8 mouse cellular contexts compared by ENCODE assay signal in the genomic region with DNA sequence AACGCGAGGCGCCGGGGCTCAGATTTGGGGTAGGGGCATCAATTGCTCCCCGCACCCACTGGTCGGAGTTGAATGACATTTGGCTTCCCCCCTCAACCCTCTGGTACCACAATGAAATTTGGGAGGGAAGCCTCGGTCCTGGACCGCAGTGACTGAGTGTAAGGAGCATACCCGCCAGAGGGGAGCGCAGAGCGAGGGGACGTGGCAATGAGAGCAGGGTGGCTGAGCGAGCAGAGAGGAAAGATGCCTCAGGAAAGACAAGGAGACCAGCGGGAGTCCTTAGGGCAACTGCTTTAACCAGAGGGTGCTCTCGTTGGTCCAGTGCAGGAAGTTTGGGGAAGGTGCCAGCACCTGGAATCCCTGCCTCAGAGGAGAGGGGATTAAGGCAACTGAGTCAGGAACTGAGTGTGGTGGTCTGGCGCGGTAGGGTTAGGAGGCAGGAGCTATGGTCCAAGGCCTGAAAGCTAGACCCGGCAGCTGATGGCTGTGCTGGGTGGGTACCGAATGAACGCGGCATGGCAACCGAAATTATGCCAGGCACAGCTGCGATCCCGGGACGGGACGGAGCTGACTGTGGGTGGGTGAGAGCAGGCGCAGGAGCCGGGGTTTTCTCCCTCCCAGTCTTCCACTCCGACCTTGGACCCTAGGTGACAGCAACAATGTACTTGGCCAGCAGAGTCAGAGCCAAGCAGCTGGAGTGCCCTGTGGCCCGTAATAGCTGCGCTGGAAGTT. TPM values are rescaled to one million over a fixed set of nuclear protein-coding genes. Genes with fewer than 3 reads are reported as not detected.
A peak's percentile ranks its signal among the peaks of the same experiment; 100 is the strongest.
DNase-seq lines count a peak whose midpoint lies in the region; ATAC-seq and TF ChIP-seq lines count a peak whose summit lies in the region.

No protein-coding gene starts in this region.

- ATAC-seq in forebrain, embryonic 12.5 days (ENCODE audit: low FRiP score): no peak
- ATAC-seq in inflammation-experienced regulatory T-cells, adult 6 months: peak; percentile 7
- no peak for ATAC-seq in stomach, embryonic 16.5 days (ENCODE audit: insufficient read depth, low FRiP score)

- peak overlapping the region; percentile 24; the same call in 1 of the 2 replicates for H3K4me3 ChIP-seq in kidney, adult 2 months (ENCODE audit: insufficient read depth, low read depth, low read length)
- peak overlapping the region; percentile 29 for H3K4me3 ChIP-seq in forebrain, embryonic 12.5 days (replicated peaks)
- peak overlapping the region; percentile 56 for H3K4me3 ChIP-seq in stomach, embryonic 16.5 days (replicated peaks; ENCODE audit: low read length)

- H3K9me3 ChIP-seq in forebrain, embryonic 12.5 days: no peaks in the 10 kb centered on the region
- H3K9me3 ChIP-seq in stomach, embryonic 16.5 days (replicated peaks; ENCODE audit: control insufficient read depth, low read length): no peaks in the 10 kb centered on the region

- H3K4me1 ChIP-seq in kidney, adult 2 months (ENCODE audit: control insufficient read depth, insufficient read depth, low read length): peaks cover 10% of the 10 kb centered on the region
- peaks cover 31% of the 10 kb centered on the region for H3K4me1 ChIP-seq in forebrain, embryonic 12.5 days
- H3K4me1 ChIP-seq in stomach, embryonic 16.5 days (ENCODE audit: control insufficient read depth, insufficient read depth, low read length): peaks cover 38% of the 10 kb centered on the region

- H3K27me3 ChIP-seq in kidney, adult 2 months (replicated peaks; ENCODE audit: control insufficient read depth, insufficient read depth, low read length): no peaks in the 10 kb centered on the region
- H3K27me3 ChIP-seq in forebrain, embryonic 12.5 days: peaks cover 67% of the 10 kb centered on the region
- peaks cover 3% of the 10 kb centered on the region; the same call in 1 of the 2 replicates for H3K27me3 ChIP-seq in stomach, embryonic 16.5 days (ENCODE audit: control insufficient read depth, insufficient read depth, low read length)

- no peak for TF ChIP-seq POLR2A in kidney, adult 2 months (IDR thresholded peaks at IDR 0.05; ENCODE audit: low read depth, low read length)

- TF ChIP-seq CTCF in kidney, adult 2 months (conservative IDR thresholded peaks at IDR 0.05; ENCODE audit: insufficient read depth, insufficient read length, low read depth, low read length): no peak

- 1% methylated on average over 31 of the region's 31 CpGs for WGBS in kidney, adult 2 months
- 3% methylated on average over 31 of the region's 31 CpGs for whole genome bisulfite sequencing in forebrain, embryonic 12.5 days
- 3% methylated on average over 31 of the region's 31 CpGs for WGBS in stomach, embryonic 16.5 days

- H3K4me2 ChIP-seq in forebrain, embryonic 12.5 days: peak overlapping the region; percentile 60
- peak overlapping the region; percentile 86 for H3K4me2 ChIP-seq in stomach, embryonic 16.5 days (ENCODE audit: low read depth, low read length)

- peak; percentile 46 for DNase-seq in kidney, adult 2 months
- no peak for DNase-seq in kidney, adult 11 months
- DNase-seq in adipocyte (ENCODE audit: low spot score): peak; percentile 30
- DNase-seq in lung, postnatal 10 days: peak; percentile 65
- DNase-seq in layer of hippocampus, adult 11-12 months (ENCODE audit: low spot score): no peak

- no peak overlapping the region for H3K27ac ChIP-seq in kidney, adult 2 months (ENCODE audit: insufficient read depth, low read depth, low read length)
- H3K27ac ChIP-seq in forebrain, embryonic 12.5 days: no peak overlapping the region
- H3K27ac ChIP-seq in stomach, embryonic 16.5 days (ENCODE audit: low read length): peak overlapping the region; percentile 64

- H3K9ac ChIP-seq in forebrain, embryonic 12.5 days: peak overlapping the region; percentile 39; the same call in 1 of the 2 replicates
- peak overlapping the region; percentile 77 for H3K9ac ChIP-seq in stomach, embryonic 16.5 days (ENCODE audit: low read length)

- H3K36me3 ChIP-seq in kidney, adult 2 months (ENCODE audit: control insufficient read depth, insufficient read depth, low read length): peaks cover 1% of the 10 kb centered on the region
- peaks cover 33% of the 10 kb centered on the region for H3K36me3 ChIP-seq in forebrain, embryonic 12.5 days (replicated peaks)
- peaks cover 22% of the 10 kb centered on the region for H3K36me3 ChIP-seq in stomach, embryonic 16.5 days (ENCODE audit: control insufficient read depth, insufficient read depth, low read length)

RNA-seq across cellular contexts. Expression of a gene that starts 0.4 kb away (rescaled TPM):
- polyA plus RNA-seq in kidney, adult 2 months (2012; rRNA removed): 22.4 and 28.0 TPM in 2 replicates
- 2.2 and 2.4 TPM in 2 replicates for polyA plus RNA-seq in forebrain, embryonic 12.5 days (2016; fragmentation: Nextera tagmentation; extraction: Ambion mirVana)
- not detected for polyA plus RNA-seq in inflammation-experienced regulatory T-cells, adult 6 months (2017; shearing (Covaris generic))
- polyA plus RNA-seq in stomach, embryonic 16.5 days (2015; fragmentation: Nextera tagmentation; extraction: Ambion mirVana): 53.8 and 59.8 TPM in 2 replicates

RNA-seq across cellular contexts. Expression of a gene that starts 8.4 kb away (rescaled TPM):
- polyA plus RNA-seq in kidney, adult 2 months (2012; rRNA removed): not detected in 2 replicates
- polyA plus RNA-seq in forebrain, embryonic 12.5 days (2016; fragmentation: Nextera tagmentation; extraction: Ambion mirVana): not detected in 2 replicates
- polyA plus RNA-seq in inflammation-experienced regulatory T-cells, adult 6 months (2017; shearing (Covaris generic)): 1 to 10 TPM in 1 of 3 experiments, not detected in 2; 1.7 TPM
- polyA plus RNA-seq in stomach, embryonic 16.5 days (2015; fragmentation: Nextera tagmentation; extraction: Ambion mirVana): not detected in 2 replicates

RNA-seq across cellular contexts. Expression of a gene that starts 15.4 kb away (rescaled TPM):
- 57.7 and 72.6 TPM in 2 replicates for polyA plus RNA-seq in kidney, adult 2 months (2012; rRNA removed)
- polyA plus RNA-seq in forebrain, embryonic 12.5 days (2016; fragmentation: Nextera tagmentation; extraction: Ambion mirVana): 30.7 and 35.8 TPM in 2 replicates
- 1 to 10 TPM; 3.1 to 5.2 (median 3.9) TPM for polyA plus RNA-seq in inflammation-experienced regulatory T-cells, adult 6 months (2017; shearing (Covaris generic))
- polyA plus RNA-seq in stomach, embryonic 16.5 days (2015; fragmentation: Nextera tagmentation; extraction: Ambion mirVana): 23.3 and 23.8 TPM in 2 replicates

RNA-seq across cellular contexts. Expression of a gene that starts 29.0 kb away (rescaled TPM):
- 19.2 and 24.8 TPM in 2 replicates for polyA plus RNA-seq in kidney, adult 2 months (2012; rRNA removed)
- polyA plus RNA-seq in forebrain, embryonic 12.5 days (2016; fragmentation: Nextera tagmentation; extraction: Ambion mirVana): 91.6 and 97.7 TPM in 2 replicates
- polyA plus RNA-seq in inflammation-experienced regulatory T-cells, adult 6 months (2017; shearing (Covaris generic)): 100 to 1,000 TPM in 2 of 3 experiments, 10 to 100 TPM in 1; 75.2 to 139 (median 116) TPM
- 50.8 and 55.7 TPM in 2 replicates for polyA plus RNA-seq in stomach, embryonic 16.5 days (2015; fragmentation: Nextera tagmentation; extraction: Ambion mirVana)

RNA-seq across cellular contexts. Expression of a gene that starts 40.5 kb away (rescaled TPM):
- polyA plus RNA-seq in kidney, adult 2 months (2012; rRNA removed): 9.8 and 10.6 TPM in 2 replicates
- polyA plus RNA-seq in forebrain, embryonic 12.5 days (2016; fragmentation: Nextera tagmentation; extraction: Ambion mirVana): 2.4 and 5.9 TPM in 2 replicates
- polyA plus RNA-seq in inflammation-experienced regulatory T-cells, adult 6 months (2017; shearing (Covaris generic)): 1 to 10 TPM in 1 of 3 experiments, under 1 TPM in 2; 0.16 to 1.6 (median 0.96) TPM
- 2.5 and 2.8 TPM in 2 replicates for polyA plus RNA-seq in stomach, embryonic 16.5 days (2015; fragmentation: Nextera tagmentation; extraction: Ambion mirVana)

Comparison
In these comparisons a context has a peak if more than half of its experiments do, and no peak if none do; other contexts are left out.
1. DNase-seq: peak in kidney, adult 2 months (single experiment), adipocyte (single experiment) and lung, postnatal 10 days (single experiment); none in kidney, adult 11 months (single experiment) and layer of hippocampus, adult 11-12 months (single experiment).
2. Peak in every context shown above with its lines, with median percentiles within 50 percentile points of each other: H3K4me3 ChIP-seq.